Mouse (Mus musculus): ENCODE data around the gene Mtch1.

DNA sequence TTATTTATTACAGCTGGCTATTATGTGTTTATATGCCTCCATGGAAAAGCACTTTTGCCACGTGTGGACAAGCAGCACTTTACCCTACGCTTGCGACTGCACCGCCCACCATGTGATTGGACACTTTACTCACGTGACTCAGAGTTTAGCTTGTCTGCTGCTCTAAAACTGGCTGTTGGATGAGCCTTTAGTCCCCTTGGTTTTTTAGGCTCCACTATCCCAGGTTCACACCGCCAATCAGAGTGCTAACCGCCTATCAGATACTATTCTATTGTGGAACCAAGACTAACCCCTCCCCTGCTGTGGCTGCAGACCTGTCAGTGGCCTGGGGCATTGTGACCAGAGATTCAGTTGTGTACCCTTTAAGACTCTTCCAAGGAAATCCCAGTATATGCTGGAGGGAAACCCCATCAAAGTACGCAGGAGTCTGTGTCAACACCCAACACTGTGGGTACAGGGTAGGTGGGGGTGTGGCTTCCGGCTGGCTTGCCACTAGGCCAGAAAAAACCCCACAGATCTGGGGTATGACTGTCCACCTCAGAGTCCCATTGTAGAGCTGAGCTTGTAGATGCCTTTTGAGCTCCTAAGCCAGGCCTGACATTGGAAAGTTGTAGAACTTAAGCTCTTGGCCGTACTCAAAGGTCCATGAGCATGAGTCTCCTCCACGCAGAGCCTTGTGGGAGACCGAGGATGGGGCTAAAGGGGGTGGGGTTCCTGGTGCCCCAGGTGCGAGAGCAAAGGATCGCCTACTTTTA, 45.8 kb upstream of the Mtch1 start:
- TF ChIP-seq GATA1 (IDR thresholded peaks at IDR 0.05; ENCODE audit: borderline replicate concordance, low read length) (no peak), FLI1 (IDR thresholded peaks at IDR 0.05; ENCODE audit: low read length) (no peak)

All from megakaryocyte, embryonic 14.5 days (primary cell).